In the genomic region with DNA sequence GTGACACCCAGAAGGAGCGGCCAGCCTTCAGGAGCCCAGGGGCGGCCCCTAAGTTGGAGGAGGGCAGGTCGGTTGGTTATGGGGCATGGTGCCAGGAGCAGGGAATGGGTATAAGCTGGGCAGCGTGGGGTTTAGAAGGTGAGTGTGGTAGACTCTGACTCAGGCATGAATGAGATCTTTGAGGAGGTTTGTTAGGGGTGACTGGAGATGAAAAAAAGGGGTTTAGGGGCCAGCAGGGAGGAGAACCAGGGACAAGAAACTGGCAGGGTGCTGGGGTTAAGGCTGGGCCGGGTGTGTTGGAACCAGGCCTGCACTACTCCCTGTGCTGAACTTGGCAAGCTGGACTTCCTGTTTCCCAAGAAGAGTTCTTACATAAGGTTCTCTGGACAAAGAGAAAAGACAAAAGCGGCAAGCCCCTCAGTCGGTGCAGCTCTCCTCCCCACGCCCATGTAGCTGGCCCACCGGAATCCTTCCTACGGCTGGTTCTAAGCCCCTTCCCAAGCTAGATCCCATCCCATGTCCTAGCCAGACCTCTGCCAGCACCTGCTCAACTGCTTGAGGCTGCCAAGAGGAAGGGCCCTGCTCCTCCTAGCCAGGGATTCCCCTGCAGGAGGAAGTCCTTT, we compare ENCODE assay signal across 8 mouse cellular contexts. TPM values are rescaled to one million over a fixed set of nuclear protein-coding genes. Genes with fewer than 3 reads are reported as not detected.
DNase-seq lines count a peak whose midpoint lies in the region; ATAC-seq and TF ChIP-seq lines count a peak whose summit lies in the region.

A gene (minus strand): TSS at position 259 of the 623 bp plus-strand sequence.

- TF ChIP-seq EP300 in heart, adult 2 months (IDR thresholded peaks at IDR 0.05; ENCODE audit: insufficient read depth, low read depth, low read length), result peak; percentile 93

- peak within 1 kb of the TSS; percentile 79 for H3K9ac ChIP-seq in heart, adult 2 months (ENCODE audit: low read depth, low read length)
- peak within 1 kb of the TSS; percentile 63 for H3K9ac ChIP-seq in lung, embryonic 16.5 days (ENCODE audit: low read length)

- peak within 1 kb of the TSS; percentile 41 for H3K4me2 ChIP-seq in lung, embryonic 16.5 days (ENCODE audit: low read depth, low read length)

- no peaks in the 10 kb centered on the region for H3K36me3 ChIP-seq in heart, adult 2 months (ENCODE audit: control insufficient read depth, insufficient read depth, low read length)
- no peaks in the 10 kb centered on the region for H3K36me3 ChIP-seq in lung, embryonic 16.5 days (ENCODE audit: control insufficient read depth, insufficient read depth, low read length)
- H3K36me3 ChIP-seq in small intestine, adult 2 months (ENCODE audit: control insufficient read depth, insufficient read depth, low read length), result peaks cover 2% of the 10 kb centered on the region

- peaks cover 18% of the 10 kb centered on the region for H3K4me1 ChIP-seq in heart, adult 2 months (ENCODE audit: control insufficient read depth, insufficient read depth, low read length)
- H3K4me1 ChIP-seq in lung, embryonic 16.5 days (replicated peaks; ENCODE audit: control insufficient read depth, insufficient read depth, low read length), result peaks cover 39% of the 10 kb centered on the region
- H3K4me1 ChIP-seq in small intestine, adult 2 months (ENCODE audit: control insufficient read depth, insufficient read depth, insufficient read length, low read length), result peaks cover 15% of the 10 kb centered on the region

- ATAC-seq in lung, embryonic 16.5 days (ENCODE audit: low read depth), result peak; percentile 57

- TF ChIP-seq CTCF in heart, adult 2 months (IDR thresholded peaks at IDR 0.05), result no peak
- no peak for TF ChIP-seq CTCF in small intestine, adult 2 months (IDR thresholded peaks at IDR 0.05; ENCODE audit: extremely low read depth, insufficient read length, insufficient replicate concordance, low read depth, low read length)

- H3K27me3 ChIP-seq in heart, adult 2 months (ENCODE audit: control insufficient read depth, insufficient read depth, low read length), result no peaks in the 10 kb centered on the region
- no peaks in the 10 kb centered on the region for H3K27me3 ChIP-seq in lung, embryonic 16.5 days (ENCODE audit: control insufficient read depth, insufficient read depth, low read depth, low read length)
- H3K27me3 ChIP-seq in small intestine, adult 2 months (ENCODE audit: control insufficient read depth, insufficient read depth, low read length), result no peaks in the 10 kb centered on the region

- TF ChIP-seq POLR2A in heart, adult 2 months (IDR thresholded peaks at IDR 0.05; ENCODE audit: insufficient read depth, low read depth, low read length), result peak; percentile 99
- no peak for TF ChIP-seq POLR2A in small intestine, adult 2 months (IDR thresholded peaks at IDR 0.05; ENCODE audit: low read depth, low read length)

- intact Hi-C loops in heart, adult 2 months (cut with DNase I), result loop anchor here (1.0 kb wide), 1 partner anchor 73 kb away; a partner anchor contains a TSS

- H3K9me3 ChIP-seq in lung, embryonic 16.5 days (ENCODE audit: control insufficient read depth, low read length), result no peaks in the 10 kb centered on the region

- peak; percentile 52 for DNase-seq in right cerebral cortex, adult 18-20 months
- DNase-seq in right cerebral cortex, postnatal 4 days, result no peak
- peak; percentile 79 to 84 for DNase-seq in cerebellum, postnatal 36 days
- peak; percentile 83 to 92 for DNase-seq in heart, adult 2 months
- peak; percentile 88 to 94 for DNase-seq in kidney, adult 8-10 months
- DNase-seq in retina, embryonic 14.5 days (ENCODE audit: low spot score), result no peak

- peak within 1 kb of the TSS; percentile 98 for H3K27ac ChIP-seq in heart, adult 2 months
- H3K27ac ChIP-seq in lung, embryonic 16.5 days (ENCODE audit: low read length), result peak within 1 kb of the TSS; percentile 95
- H3K27ac ChIP-seq in small intestine, adult 2 months (ENCODE audit: insufficient read depth, low read depth, low read length), result peak within 1 kb of the TSS; percentile 100

- H3K79me2 ChIP-seq in heart, adult 2 months (replicated peaks; ENCODE audit: control insufficient read depth, insufficient read depth, low read length), result no peaks in the 10 kb centered on the region

- H3K4me3 ChIP-seq in heart, adult 2 months, result peak within 1 kb of the TSS; percentile 54
- peak within 1 kb of the TSS; percentile 14; the same call in 1 of the 2 replicates for H3K4me3 ChIP-seq in lung, embryonic 16.5 days (ENCODE audit: low read length)
- peak within 1 kb of the TSS; percentile 67 for H3K4me3 ChIP-seq in small intestine, adult 2 months (ENCODE audit: low read depth, low read length)

- 5% methylated on average over 10 of the region's 10 CpGs for WGBS in heart, adult 2 months
- 34% methylated on average over 10 of the region's 10 CpGs for WGBS in lung, embryonic 16.5 days
- WGBS in small intestine, adult 2 months, result 6% methylated on average over 10 of the region's 10 CpGs

RNA-seq across cellular contexts. Expression of the gene that starts here (rescaled TPM):
- 1 to 10 TPM; 1.4 to 3.2 TPM for total RNA-seq in heart, adult 2 months (2021)
- polyA plus RNA-seq in heart, adult 2 months (2012; rRNA removed), result 2.9 and 4.0 TPM in 2 replicates
- 0.89 and 1.2 TPM in 2 replicates for polyA plus RNA-seq in lung, embryonic 16.5 days (2015; fragmentation: Nextera tagmentation; extraction: Ambion mirVana)
- polyA plus RNA-seq in small intestine, adult 2 months (2012; rRNA removed), result 6.9 and 11.6 TPM in 2 replicates

Comparison
In these comparisons a context has a peak if more than half of its experiments do, and no peak if none do; other contexts are left out.
1. DNase-seq: peak in right cerebral cortex, adult 18-20 months (single experiment), cerebellum, postnatal 36 days (2 of 2), heart, adult 2 months (2 of 2) and kidney, adult 8-10 months (2 of 2); none in right cerebral cortex, postnatal 4 days (single experiment) and retina, embryonic 14.5 days (single experiment).
2. H3K4me3 ChIP-seq: peak in every context shown above with its lines; median percentile 67 in small intestine, adult 2 months; 54 in heart, adult 2 months; 14 in lung, embryonic 16.5 days.
3. Peak in every context shown above with its lines, with median percentiles within 50 percentile points of each other: H3K27ac ChIP-seq.